Mouse (Mus musculus) hindbrain, embryonic 16.5 days (tissue): ENCODE measurements at regions not wholly inside any gene's neighbourhood (a gene's known extent, or its start where the extent isn't known, plus 50 kb on each side); places are given as distances from the start of the nearest gene placed in this dataset.

Experiments
- ATAC-seq: fragments of 200-750 bp; cut with Nextera tagmentation; 2 replicates; pipeline ENCODE4 v1.8.0; 2017; ENCODE audit warnings: moderate TSS enrichment, moderate library complexity
- H3K27ac ChIP-seq: fragments of 300-500 bp; sonication (generic); 2 replicates; pipeline ENCODE4 v1.5.1; 2014; ENCODE audit warnings: low read depth, mild to moderate bottlenecking, control low read depth, low read length, moderate library complexity
- H3K27me3 ChIP-seq: fragments of 300-500 bp; sonication (generic); replicated peaks from 2 replicates; pipeline ENCODE4 v1.6.1; 2014; ENCODE audit warnings: low read length; ENCODE audit not compliant: control insufficient read depth, insufficient read depth
- H3K36me3 ChIP-seq: fragments of 300-500 bp; sonication (generic); 2 replicates; pipeline ENCODE4 v1.6.1; 2014; ENCODE audit warnings: mild to moderate bottlenecking, low read length, moderate library complexity, mixed read lengths; ENCODE audit not compliant: control insufficient read depth, insufficient read depth
- H3K4me1 ChIP-seq: fragments of 300-500 bp; sonication (generic); 2 replicates; pipeline ENCODE4 v1.6.1; 2014; ENCODE audit warnings: low read depth, low read length; ENCODE audit not compliant: control insufficient read depth, insufficient read depth
- H3K4me2 ChIP-seq: fragments of 300-500 bp; sonication (generic); 2 replicates; pipeline ENCODE4 v1.6.1; 2014; ENCODE audit warnings: mild to moderate bottlenecking, low read length, control low read depth, moderate library complexity
- H3K4me3 ChIP-seq: fragments of 300-500 bp; sonication (generic); 2 replicates; pipeline ENCODE4 v1.5.1; 2014; ENCODE audit warnings: mild to moderate bottlenecking, low read length, control low read depth, moderate library complexity
- H3K9ac ChIP-seq: fragments of 300-500 bp; sonication (generic); 2 replicates; pipeline ENCODE4 v1.6.1; 2014; ENCODE audit warnings: low read depth, mild to moderate bottlenecking, control low read depth, low read length, moderate library complexity
- H3K9me3 ChIP-seq: fragments of 300-500 bp; sonication (generic); 2 replicates; pipeline ENCODE4 v1.6.1; 2014; ENCODE audit warnings: mild to moderate bottlenecking, low read length, moderate library complexity; ENCODE audit not compliant: control insufficient read depth
- WGBS: fragments of 180-500 bp; shearing (Covaris S2); extraction: QIAGEN DNeasy Blood & Tissue Kit; methylation state at CpG from one replicate; pipeline ENCODE4 v1.1.7; 2014; 5-methylcytosine and 5-hydroxymethylcytosine counted together

- Histone ChIP-seq H3K9me3 (no peaks in the 10 kb centered on the region), H3K27ac (no peak overlapping the region), H3K9ac (no peak overlapping the region), H3K4me1 (no peaks in the 10 kb centered on the region), H3K4me3 (no peak overlapping the region), H3K36me3 (no peaks in the 10 kb centered on the region), H3K4me2 (no peak overlapping the region), H3K27me3 (no peaks in the 10 kb centered on the region)
- WGBS, result 88% methylated on average over 3 of the region's 3 CpGs
- ATAC-seq, result no peak
Observed at GRCm38 (mm10) chr1:81841966-81842365, 390.9 kb upstream of the Gm9747 start.

DNA sequence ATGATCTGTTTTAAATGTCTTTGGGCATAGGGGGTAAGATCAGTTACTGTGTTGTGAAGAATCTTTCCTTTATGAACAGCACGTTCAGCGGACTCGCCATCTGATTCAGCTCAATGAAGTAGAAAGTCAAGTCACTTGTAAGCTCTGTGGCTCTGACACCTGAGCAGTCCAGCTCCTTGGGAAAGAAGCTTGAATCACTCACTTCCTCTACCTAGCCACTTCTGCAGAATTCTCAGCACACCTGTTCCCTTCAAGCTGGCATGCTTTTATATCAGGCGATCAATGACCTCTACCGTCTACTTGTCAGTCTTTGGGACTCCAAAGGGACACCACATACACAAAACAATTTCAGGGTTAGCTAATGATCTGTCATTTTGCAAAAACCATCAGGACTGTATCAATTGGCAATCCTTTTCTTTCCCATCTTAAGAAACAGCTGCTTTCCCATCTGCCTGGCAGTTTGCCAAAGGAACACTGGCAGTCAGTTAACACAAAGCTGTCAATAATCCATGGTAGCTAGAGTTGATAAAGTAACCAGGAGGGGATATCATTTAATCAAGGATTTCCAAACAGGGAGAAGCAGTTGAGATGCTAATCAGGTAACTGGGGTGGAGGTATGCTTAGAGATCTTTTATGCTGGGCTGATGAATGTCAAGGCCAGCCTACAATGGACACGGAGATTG, 382.3 kb upstream of the Gm9747 start:
- Histone ChIP-seq H3K4me1 (no peaks in the 10 kb centered on the region; the same call in 1 of the 2 replicates), H3K4me2 (no peak overlapping the region), H3K27ac (no peak overlapping the region), H3K9ac (no peak overlapping the region), H3K27me3 (no peaks in the 10 kb centered on the region), H3K36me3 (no peaks in the 10 kb centered on the region), H3K9me3 (no peaks in the 10 kb centered on the region), H3K4me3 (no peak overlapping the region)
- WGBS, result 67% methylated on average over 6 of the region's 6 CpGs
- 0 out of 2 replicates have a peak, but pooled peaks have one; percentile 17 for ATAC-seq

- no peak for ATAC-seq
- Histone ChIP-seq H3K27me3 (no peaks in the 10 kb centered on the region), H3K4me3 (no peak overlapping the region), H3K9me3 (no peaks in the 10 kb centered on the region), H3K4me1 (no peaks in the 10 kb centered on the region), H3K9ac (no peak overlapping the region), H3K27ac (no peak overlapping the region), H3K4me2 (no peak overlapping the region), H3K36me3 (no peaks in the 10 kb centered on the region)
- WGBS, result 45% methylated on average over 2 of the region's 2 CpGs
Observed at GRCm38 (mm10) chr1:81859464-81859863, 373.4 kb upstream of the Gm9747 start.

GRCm38 (mm10) chr1:81864571-81864970, 368.3 kb upstream of the Gm9747 start:
- no peak for ATAC-seq
- Histone ChIP-seq H3K27ac (no peak overlapping the region), H3K4me1 (no peaks in the 10 kb centered on the region), H3K27me3 (no peaks in the 10 kb centered on the region), H3K36me3 (no peaks in the 10 kb centered on the region), H3K4me2 (no peak overlapping the region), H3K9ac (no peak overlapping the region), H3K9me3 (no peaks in the 10 kb centered on the region), H3K4me3 (no peak overlapping the region)
- WGBS, result 84% methylated on average over 3 of the region's 3 CpGs

DNA sequence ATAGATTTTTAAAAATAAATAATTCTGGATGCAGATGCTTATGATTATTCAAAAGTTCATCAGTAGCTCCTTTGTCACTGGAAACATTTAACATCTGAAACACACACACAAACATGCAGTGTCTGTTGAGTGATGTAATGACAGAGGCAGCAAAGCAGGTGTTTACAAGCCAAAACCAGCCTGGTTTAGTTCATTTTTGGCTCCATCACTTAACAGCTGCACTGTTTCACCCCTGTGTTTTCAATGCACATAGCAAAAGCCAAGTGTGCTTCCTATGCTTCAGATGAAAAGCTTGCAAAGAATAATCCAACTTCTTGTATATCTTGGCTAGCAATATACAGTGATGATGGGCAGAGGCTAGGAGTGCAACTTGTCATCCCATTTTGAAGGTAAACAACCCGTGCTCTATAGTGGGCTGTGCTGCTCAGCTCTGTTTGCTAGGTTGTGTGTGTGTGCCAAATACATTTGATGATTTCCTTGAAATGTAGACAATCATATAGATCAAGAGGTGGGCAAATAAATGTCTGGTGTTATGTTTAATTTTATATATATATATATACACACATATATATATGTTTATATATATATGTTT, 345.9 kb upstream of the Gm9747 start:
- H3K4me1 ChIP-seq, result no peaks in the 10 kb centered on the region
- H3K27ac ChIP-seq, result no peak overlapping the region
- no peak overlapping the region for H3K9ac ChIP-seq
- no peak overlapping the region for H3K4me2 ChIP-seq
- H3K4me3 ChIP-seq, result no peak overlapping the region
- 88% methylated on average over 1 of the region's 1 CpGs for WGBS
- ATAC-seq, result no peak
- H3K36me3 ChIP-seq, result no peaks in the 10 kb centered on the region
- no peaks in the 10 kb centered on the region for H3K27me3 ChIP-seq
- no peaks in the 10 kb centered on the region for H3K9me3 ChIP-seq

- Histone ChIP-seq H3K4me3 (no peak overlapping the region), H3K9ac (no peak overlapping the region), H3K9me3 (no peaks in the 10 kb centered on the region), H3K4me2 (no peak overlapping the region), H3K27me3 (no peaks in the 10 kb centered on the region), H3K36me3 (no peaks in the 10 kb centered on the region), H3K4me1 (no peaks in the 10 kb centered on the region), H3K27ac (no peak overlapping the region)
- 89% methylated on average over 3 of the region's 3 CpGs for WGBS
- ATAC-seq, result no peak
Observed at GRCm38 (mm10) chr1:81897241-81897640, 335.7 kb upstream of the Gm9747 start.

DNA sequence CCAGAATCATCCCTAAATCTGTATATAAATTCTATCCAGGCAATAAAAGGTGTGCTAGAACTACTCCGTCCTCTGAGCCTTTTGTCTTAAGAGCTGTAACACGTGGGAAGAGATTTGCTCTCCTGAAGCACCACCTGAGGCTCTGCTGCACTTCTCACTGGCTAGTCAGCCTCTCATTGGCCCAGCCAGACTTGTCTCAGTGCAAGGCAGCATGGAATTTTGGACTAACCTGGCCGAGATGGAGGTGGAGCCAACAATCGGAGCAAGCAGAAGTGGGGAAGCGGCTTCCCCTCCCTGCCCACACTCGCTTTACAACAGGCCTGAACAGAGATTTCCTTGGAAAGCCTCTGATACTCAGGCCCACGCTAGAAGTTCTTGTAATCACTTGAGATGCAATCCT, 332.1 kb upstream of the Gm9747 start:
- Histone ChIP-seq H3K9me3 (no peaks in the 10 kb centered on the region), H3K4me2 (no peak overlapping the region), H3K9ac (no peak overlapping the region), H3K4me1 (no peaks in the 10 kb centered on the region), H3K27me3 (no peaks in the 10 kb centered on the region), H3K4me3 (no peak overlapping the region), H3K36me3 (no peaks in the 10 kb centered on the region), H3K27ac (no peak overlapping the region)
- WGBS, result 72% methylated on average over 7 of the region's 7 CpGs
- ATAC-seq, result no peak

DNA sequence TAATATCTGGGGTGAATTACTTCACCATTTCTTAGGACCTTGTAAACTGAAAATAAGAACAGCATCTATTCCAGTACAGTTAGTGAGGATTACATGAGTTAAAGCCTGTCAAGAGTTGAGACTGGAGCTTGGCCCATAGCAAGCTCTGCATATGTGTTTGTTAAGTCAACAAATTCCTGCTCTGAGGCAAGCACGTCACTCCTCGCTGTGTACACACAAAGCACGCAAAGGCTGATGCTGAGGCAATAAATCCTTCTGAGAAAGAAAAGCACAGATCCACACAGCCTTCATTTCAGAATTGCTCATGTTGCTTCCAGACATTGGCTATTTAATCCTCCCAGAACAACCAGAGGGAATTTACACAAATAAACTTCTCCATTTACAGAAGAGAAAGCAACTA, 328.9 kb upstream of the Gm9747 start:
- Histone ChIP-seq H3K27me3 (no peaks in the 10 kb centered on the region), H3K9me3 (no peaks in the 10 kb centered on the region), H3K4me3 (no peak overlapping the region), H3K27ac (no peak overlapping the region), H3K36me3 (no peaks in the 10 kb centered on the region), H3K4me1 (no peaks in the 10 kb centered on the region), H3K4me2 (no peak overlapping the region), H3K9ac (no peak overlapping the region)
- ATAC-seq, result no peak
- 60% methylated on average over 3 of the region's 3 CpGs for WGBS

DNA sequence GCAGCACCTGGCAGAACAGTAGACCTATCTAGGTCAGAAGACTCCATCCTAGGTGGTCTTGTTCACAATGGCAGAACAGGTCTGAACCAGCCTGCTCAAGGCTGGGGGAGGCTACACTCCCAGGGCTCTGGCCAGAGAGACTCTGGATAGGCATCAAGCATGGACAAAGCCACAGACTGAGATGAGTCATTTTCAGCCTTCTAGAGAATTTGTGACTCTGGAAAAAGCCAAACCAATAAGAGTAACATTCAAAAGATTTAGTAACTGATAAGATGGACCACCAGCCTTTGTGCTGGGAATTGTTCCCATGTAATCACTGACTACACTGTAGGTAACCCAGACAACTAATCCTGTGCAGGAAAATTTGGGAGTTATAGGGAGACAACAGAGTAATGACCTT, 320.3 kb upstream of the Gm9747 start:
- H3K4me2 ChIP-seq, result no peak overlapping the region
- no peak overlapping the region for H3K4me3 ChIP-seq
- H3K9me3 ChIP-seq, result no peaks in the 10 kb centered on the region
- no peak for ATAC-seq
- no peak overlapping the region for H3K27ac ChIP-seq
- no peak overlapping the region for H3K9ac ChIP-seq
- H3K36me3 ChIP-seq, result no peaks in the 10 kb centered on the region
- no peaks in the 10 kb centered on the region for H3K4me1 ChIP-seq
- H3K27me3 ChIP-seq, result no peaks in the 10 kb centered on the region
